Comparison of ENCODE assay signal across 26 mouse cellular contexts in genomic region chr10:81154736-81155135, GRCm38 (mm10). TPM values are rescaled to one million over a fixed set of nuclear protein-coding genes. Genes with fewer than 3 reads are reported as not detected.
A peak's percentile ranks its signal among the peaks of the same experiment; 100 is the strongest.
DNase-seq lines count a peak whose midpoint lies in the region; ATAC-seq and TF ChIP-seq lines count a peak whose summit lies in the region.
"Had no signal": no experiment of that assay in that cellular context is flagged by ENCODE, and none has a peak within 500 bp of the region (broad histone marks: within the 10 kb centered on the region; RNA-seq: fewer than 3 reads in every experiment).

No protein-coding gene starts in this region.

- no peak for DNase-seq in gastrocnemius, adult 2 months
- no peak for DNase-seq in gastrocnemius, postnatal 25 days
- DNase-seq in liver, result no peak
- DNase-seq in testis, postnatal 14 days (ENCODE audit: low spot score), result no peak
- no peak for DNase-seq in cerebellum, postnatal 25 days
- DNase-seq: adrenal gland, postnatal 25 days; B cell, adult 2 months; cerebellum, adult 8-10 months; heart, adult 18-20 months; kidney, adult 9 months; kidney, postnatal 4 days; left cerebral cortex, postnatal 4 days; lung, adult 18-20 months; lung, postnatal 36 days; retina, postnatal 1 day had no signal

- peak overlapping the region; percentile 43 for H3K27ac ChIP-seq in gastrocnemius, adult 2 months
- peak overlapping the region; percentile 45; the same call in 1 of the 2 replicates for H3K27ac ChIP-seq in liver, embryonic 12.5 days
- peak overlapping the region; percentile 15; the same call in 1 of the 2 replicates for H3K27ac ChIP-seq in intestine, postnatal 0 days (ENCODE audit: low read depth, low read length)
- H3K27ac ChIP-seq in stomach, embryonic 15.5 days, result peak overlapping the region; percentile 63
- H3K27ac ChIP-seq: forebrain, embryonic 15.5 days; hindbrain, embryonic 15.5 days; neural tube, embryonic 13.5 days had no signal

- intact Hi-C loops in gastrocnemius, adult 2 months (cut with DNase I), result no loop called here

- no peak overlapping the region for H3K9ac ChIP-seq in liver, embryonic 12.5 days
- H3K9ac ChIP-seq in intestine, postnatal 0 days (ENCODE audit: low read depth, low read length), result no peak overlapping the region
- H3K9ac ChIP-seq in stomach, embryonic 15.5 days, result no peak overlapping the region
- H3K9ac ChIP-seq: forebrain, embryonic 15.5 days; hindbrain, embryonic 15.5 days; neural tube, embryonic 13.5 days had no signal

- no peak overlapping the region for H3K4me3 ChIP-seq in gastrocnemius, adult 2 months
- H3K4me3 ChIP-seq in liver, embryonic 12.5 days, result no peak overlapping the region
- H3K4me3 ChIP-seq in intestine, postnatal 0 days (ENCODE audit: low read depth, low read length), result no peak overlapping the region
- no peak overlapping the region for H3K4me3 ChIP-seq in stomach, embryonic 15.5 days (replicated peaks)
- H3K4me3 ChIP-seq: erythroblast, embryonic 14.5 days; forebrain, embryonic 15.5 days; hindbrain, embryonic 15.5 days; neural tube, embryonic 13.5 days had no signal

- ATAC-seq in liver, embryonic 12.5 days, result no peak
- no peak for ATAC-seq in intestine, postnatal 0 days
- no peak for ATAC-seq in stomach, embryonic 15.5 days (ENCODE audit: insufficient read depth, low FRiP score, low read depth)
- ATAC-seq: forebrain, embryonic 15.5 days had no signal

- no peaks in the 10 kb centered on the region for H3K9me3 ChIP-seq in liver, embryonic 12.5 days (replicated peaks)
- H3K9me3 ChIP-seq in intestine, postnatal 0 days (ENCODE audit: control insufficient read depth), result no peaks in the 10 kb centered on the region
- H3K9me3 ChIP-seq in stomach, embryonic 15.5 days, result no peaks in the 10 kb centered on the region
- H3K9me3 ChIP-seq: forebrain, embryonic 15.5 days; hindbrain, embryonic 15.5 days; neural tube, embryonic 13.5 days had no signal

- no peak for TF ChIP-seq CTCF in gastrocnemius, adult 2 months (IDR thresholded peaks at IDR 0.05)
- TF ChIP-seq CTCF in intestine, postnatal 0 days (IDR thresholded peaks at IDR 0.05; ENCODE audit: low read depth), result no peak

- H3K4me2 ChIP-seq in liver, embryonic 12.5 days, result no peak overlapping the region
- no peak overlapping the region for H3K4me2 ChIP-seq in intestine, postnatal 0 days (replicated peaks; ENCODE audit: low read depth)
- no peak overlapping the region for H3K4me2 ChIP-seq in stomach, embryonic 15.5 days
- H3K4me2 ChIP-seq: forebrain, embryonic 15.5 days; hindbrain, embryonic 15.5 days; neural tube, embryonic 13.5 days had no signal

- no peaks in the 10 kb centered on the region for H3K27me3 ChIP-seq in liver, embryonic 12.5 days (replicated peaks)
- H3K27me3 ChIP-seq in intestine, postnatal 0 days (replicated peaks; ENCODE audit: control insufficient read depth, insufficient read depth, low read length), result no peaks in the 10 kb centered on the region
- no peaks in the 10 kb centered on the region for H3K27me3 ChIP-seq in stomach, embryonic 15.5 days (replicated peaks)
- H3K27me3 ChIP-seq: forebrain, embryonic 15.5 days; hindbrain, embryonic 15.5 days; neural tube, embryonic 13.5 days had no signal

- H3K4me1 ChIP-seq in liver, embryonic 12.5 days, result peaks cover 28% of the 10 kb centered on the region
- no peaks in the 10 kb centered on the region for H3K4me1 ChIP-seq in intestine, postnatal 0 days (replicated peaks; ENCODE audit: control insufficient read depth, insufficient read depth, low read length)
- peaks cover 7% of the 10 kb centered on the region; the same call in 1 of the 2 replicates for H3K4me1 ChIP-seq in stomach, embryonic 15.5 days
- H3K4me1 ChIP-seq: forebrain, embryonic 15.5 days; hindbrain, embryonic 15.5 days had no signal

- H3K36me3 ChIP-seq in liver, embryonic 12.5 days, result peaks cover 92% of the 10 kb centered on the region
- H3K36me3 ChIP-seq in intestine, postnatal 0 days (ENCODE audit: control insufficient read depth, insufficient read depth), result peaks cover 65% of the 10 kb centered on the region
- peaks cover 68% of the 10 kb centered on the region for H3K36me3 ChIP-seq in stomach, embryonic 15.5 days

- 81% methylated on average over 6 of the region's 6 CpGs for WGBS in liver, embryonic 12.5 days (ENCODE audit: insufficient replicate concordance)
- WGBS in intestine, postnatal 0 days, result 75% methylated on average over 6 of the region's 6 CpGs
- 78% methylated on average over 6 of the region's 6 CpGs for WGBS in stomach, embryonic 15.5 days

RNA-seq across cellular contexts. Expression of gene Pias4, which starts 13.0 kb away (rescaled TPM):
- total RNA-seq in gastrocnemius, adult 2 months (2021), result 10 to 100 TPM; 15.7 to 16.2 TPM
- 10 to 100 TPM; 11.7 to 14.2 TPM for total RNA-seq in gastrocnemius, postnatal 25 days (2021)
- polyA plus RNA-seq in liver, embryonic 12.5 days (2016; fragmentation: Nextera tagmentation; extraction: Ambion mirVana), result 28.9 and 29.7 TPM in 2 replicates
- 32.8 and 36.5 TPM in 2 replicates for polyA plus RNA-seq in intestine, postnatal 0 days (2015; fragmentation: Nextera tagmentation; extraction: Ambion mirVana)
- 41.8 and 44.9 TPM in 2 replicates for polyA plus RNA-seq in stomach, embryonic 15.5 days (2015; fragmentation: Nextera tagmentation; extraction: Ambion mirVana)

RNA-seq across cellular contexts. Expression of gene Zbtb7a, which starts 19.7 kb away (rescaled TPM):
- 10 to 100 TPM; 23.3 to 25.9 TPM for total RNA-seq in gastrocnemius, adult 2 months (2021)
- total RNA-seq in gastrocnemius, postnatal 25 days (2021), result 10 to 100 TPM; 21.4 to 22.3 TPM
- polyA plus RNA-seq in liver, embryonic 12.5 days (2016; fragmentation: Nextera tagmentation; extraction: Ambion mirVana), result 74.0 and 76.0 TPM in 2 replicates
- polyA plus RNA-seq in intestine, postnatal 0 days (2015; fragmentation: Nextera tagmentation; extraction: Ambion mirVana), result 54.1 and 67.6 TPM in 2 replicates
- 56.2 and 60.1 TPM in 2 replicates for polyA plus RNA-seq in stomach, embryonic 15.5 days (2015; fragmentation: Nextera tagmentation; extraction: Ambion mirVana)

RNA-seq across cellular contexts. Expression of gene Eef2, which starts 21.7 kb away (rescaled TPM):
- 1,000 to 10,000 TPM; 1,128 to 1,335 TPM for total RNA-seq in gastrocnemius, adult 2 months (2021)
- total RNA-seq in gastrocnemius, postnatal 25 days (2021), result 100 to 1,000 TPM; 838 to 862 TPM
- polyA plus RNA-seq in liver, embryonic 12.5 days (2016; fragmentation: Nextera tagmentation; extraction: Ambion mirVana), result 440 and 450 TPM in 2 replicates
- 286 and 316 TPM in 2 replicates for polyA plus RNA-seq in intestine, postnatal 0 days (2015; fragmentation: Nextera tagmentation; extraction: Ambion mirVana)
- 517 and 544 TPM in 2 replicates for polyA plus RNA-seq in stomach, embryonic 15.5 days (2015; fragmentation: Nextera tagmentation; extraction: Ambion mirVana)

RNA-seq across cellular contexts. Expression of gene Dapk3, which starts 28.1 kb away (rescaled TPM):
- total RNA-seq in gastrocnemius, adult 2 months (2021), result 10 to 100 TPM; 22.1 to 24.9 TPM
- 10 to 100 TPM; 22.3 to 22.4 TPM for total RNA-seq in gastrocnemius, postnatal 25 days (2021)
- polyA plus RNA-seq in liver, embryonic 12.5 days (2016; fragmentation: Nextera tagmentation; extraction: Ambion mirVana), result 41.7 TPM in 2 replicates
- 50.5 and 53.4 TPM in 2 replicates for polyA plus RNA-seq in intestine, postnatal 0 days (2015; fragmentation: Nextera tagmentation; extraction: Ambion mirVana)
- polyA plus RNA-seq in stomach, embryonic 15.5 days (2015; fragmentation: Nextera tagmentation; extraction: Ambion mirVana), result 61.9 and 65.4 TPM in 2 replicates

RNA-seq across cellular contexts. Expression of gene 4930442H23Rik, which starts 28.9 kb away (rescaled TPM):
- not detected for total RNA-seq in gastrocnemius, adult 2 months (2021)
- not detected for total RNA-seq in gastrocnemius, postnatal 25 days (2021)
- not detected in 2 replicates for polyA plus RNA-seq in liver, embryonic 12.5 days (2016; fragmentation: Nextera tagmentation; extraction: Ambion mirVana)
- 0.12 TPM in 2 replicates for polyA plus RNA-seq in intestine, postnatal 0 days (2015; fragmentation: Nextera tagmentation; extraction: Ambion mirVana)
- 0.10 TPM in 1 of 2 replicates, not detected in the other for polyA plus RNA-seq in stomach, embryonic 15.5 days (2015; fragmentation: Nextera tagmentation; extraction: Ambion mirVana)
- total RNA-seq: adrenal gland, postnatal 25 days; gastrocnemius, adult 8-10 months; heart, adult 18-20 months; heart, postnatal 10 days; layer of hippocampus, postnatal 25 days; left cerebral cortex, postnatal 4 days; monocyte, adult 5-6 weeks had no signal
- polyA plus RNA-seq: erythroblast, embryonic 14.5 days; neural tube, embryonic 13.5 days had no signal
